Mouse (Mus musculus): ENCODE measurements around the gene Cpne1.

DNA sequence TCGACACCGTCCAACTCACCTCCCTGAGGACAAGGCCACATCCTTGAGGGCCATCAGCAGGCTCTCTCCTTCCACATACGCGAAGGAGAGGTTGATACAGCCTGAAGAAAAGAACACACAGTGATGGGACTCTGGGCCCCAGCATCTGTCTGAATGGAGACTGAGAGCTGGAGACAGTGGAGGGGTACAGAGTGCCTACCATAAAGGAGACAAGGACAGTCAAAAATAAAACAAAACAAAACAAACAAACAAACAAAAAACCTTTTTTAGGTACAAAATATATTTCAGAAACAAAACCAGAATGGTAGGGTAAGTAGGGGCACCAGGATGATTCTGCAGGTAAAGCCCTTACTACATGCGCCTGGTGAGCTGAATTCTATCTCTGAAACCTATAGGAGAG is 15.2 kb upstream of the Cpne1 start, which contains the start of gene Gm28036:
- no peak for TF ChIP-seq POLR2A (IDR thresholded peaks at IDR 0.05; ENCODE audit: low read depth, low read length)
- TF ChIP-seq CTCF (IDR thresholded peaks at IDR 0.05; ENCODE audit: extremely low read depth, insufficient read length, insufficient replicate concordance, low read depth, low read length) = no peak

Data from small intestine, adult 2 months (tissue).